Mouse (Mus musculus) WW6 (cell line): ENCODE measurements around the gene Fgf8.

Experiments used
- DNase-seq: peaks from one replicate; pipeline ENCODE4 v3.0.0-alpha.2; 2013; ENCODE audit warnings: low read depth, low spot score

The Fgf8 gene

GRCm38 (mm10) chr19:45730042-45730441 lies 12.7 kb downstream of the Fgf8 start:
- DNase-seq: no peak

GRCm38 (mm10) chr19:45727231-45727630 lies 15.5 kb downstream of the Fgf8 start:
- DNase-seq: no peak

- no peak for DNase-seq
Measured at GRCm38 (mm10) chr19:45725677-45726277, 16.9 kb downstream of the Fgf8 start.

DNA sequence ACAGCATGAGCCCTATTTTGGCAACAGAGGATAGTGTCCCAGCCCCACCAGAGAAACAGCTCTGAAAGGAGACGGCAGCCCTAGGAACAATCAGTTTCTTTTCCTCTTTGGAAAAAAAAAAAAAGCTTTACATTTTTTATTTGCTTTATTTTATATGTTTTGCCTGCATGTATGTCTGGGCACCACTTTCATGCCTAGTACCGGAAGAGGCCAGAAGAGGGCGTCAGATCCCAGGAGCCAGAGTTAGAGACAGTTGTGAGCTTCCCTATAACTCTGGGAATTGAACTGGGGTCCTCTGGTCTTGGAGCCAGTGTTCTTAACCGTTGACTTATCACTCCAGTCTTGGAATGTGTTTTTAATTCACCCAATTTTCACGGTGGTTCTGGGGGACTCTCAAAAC lies 20.5 kb downstream of the Fgf8 start:
- DNase-seq: no peak

- DNase-seq: no peak
Measured at GRCm38 (mm10) chr19:45718286-45718685, 24.4 kb downstream of the Fgf8 start.

- no peak for DNase-seq
Measured at GRCm38 (mm10) chr19:45717493-45718220, 25.1 kb downstream of the Fgf8 start.

- DNase-seq: no peak
Measured at GRCm38 (mm10) chr19:45708704-45709103, 34.0 kb downstream of the Fgf8 start.

GRCm38 (mm10) chr19:45696281-45696600 lies 46.5 kb downstream of the Fgf8 start:
- DNase-seq: no peak

GRCm38 (mm10) chr19:45695496-45696280 lies 47.0 kb downstream of the Fgf8 start:
- no peak for DNase-seq

- peak; percentile 56 for DNase-seq
Measured at GRCm38 (mm10) chr19:45694056-45694455, 48.7 kb downstream of the Fgf8 start.

DNA sequence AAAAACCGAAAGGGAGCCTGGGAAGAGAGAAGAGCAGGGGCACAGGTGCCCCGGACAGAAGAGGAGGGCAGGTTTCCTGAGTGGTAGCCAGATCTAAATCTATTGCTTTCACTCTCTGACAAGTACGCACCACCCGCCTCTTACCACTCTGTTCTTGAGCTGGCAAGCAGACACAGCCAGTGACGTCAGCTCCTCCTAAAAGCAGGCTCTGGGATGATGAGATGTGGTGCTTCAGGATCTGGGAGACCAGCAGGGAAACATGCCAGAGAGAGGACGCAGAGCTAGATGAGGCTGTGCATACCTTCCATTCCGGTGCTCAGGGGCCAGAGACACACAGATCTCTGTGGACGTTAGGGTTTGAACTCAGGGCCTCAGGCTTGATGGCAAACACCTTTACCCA lies 50.5 kb downstream of the Fgf8 start:
- no peak for DNase-seq

- no peak for DNase-seq
Measured at GRCm38 (mm10) chr19:45691001-45691535, 51.6 kb downstream of the Fgf8 start.

DNA sequence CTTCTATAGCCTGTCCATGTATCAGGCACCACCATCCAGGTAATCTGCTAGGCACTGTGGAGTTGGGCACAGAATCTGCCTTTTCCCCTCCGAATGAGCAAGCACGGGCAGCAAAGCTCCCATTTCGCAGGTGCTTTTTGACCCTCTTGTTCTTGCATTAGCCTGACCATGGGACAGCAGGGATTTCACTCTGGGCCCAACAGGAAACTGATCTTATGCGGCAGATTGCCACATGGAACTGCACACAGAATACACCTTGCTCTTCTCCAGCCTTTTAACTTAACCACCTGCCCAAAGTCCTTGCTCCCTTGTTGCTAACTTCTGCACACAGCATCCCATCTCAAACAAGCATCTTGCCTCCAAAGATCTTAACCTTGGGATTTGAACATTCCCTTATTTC lies 55.7 kb downstream of the Fgf8 start:
- no peak for DNase-seq
